Mouse (Mus musculus) CH12.LX (cell line): ENCODE results near the gene Olfr1381.

Source experiments
- POLR2AphosphoS2 ChIP-seq: IDR thresholded peaks from 2 replicates; pipeline ENCODE4 v1.6.1; 2011; ENCODE audit warnings: low read depth, low read length, improper control_type of control experiment
- SIN3A ChIP-seq: IDR thresholded peaks from 2 replicates; pipeline ENCODE4 v1.6.1; 2012; ENCODE audit warnings: low read length, improper control_type of control experiment, inconsistent platforms
- TBP ChIP-seq: conservative IDR thresholded peaks from 2 replicates; pipeline ENCODE4 v1.6.1; 2011; ENCODE audit warnings: low read depth, low read length, improper control_type of control experiment

DNA sequence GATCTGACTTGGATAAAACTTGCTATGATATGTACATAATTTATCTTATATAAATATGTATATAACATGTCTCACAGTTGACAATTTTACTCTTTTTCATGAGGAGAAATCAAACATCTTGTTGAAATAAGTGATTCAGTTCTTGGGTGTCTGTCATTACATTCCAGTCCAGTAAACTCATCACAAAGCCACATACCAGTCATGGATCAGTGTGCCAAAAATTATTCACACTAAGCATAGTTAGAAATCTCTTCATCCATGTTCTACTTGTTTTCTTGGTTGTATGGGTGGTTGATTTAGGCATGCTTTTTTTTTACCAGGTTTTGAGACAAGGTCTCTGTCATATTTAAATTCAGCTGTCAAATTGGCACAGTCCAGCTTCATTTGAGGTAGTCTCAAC is 10.5 kb upstream of the Olfr1381 start:
- no peak for TF ChIP-seq TBP
- no peak for TF ChIP-seq SIN3A
- TF ChIP-seq POLR2AphosphoS2, result no peak
